Mouse (Mus musculus) kidney, embryonic 16.5 days (tissue): Measurements from ENCODE around the gene Vtcn1. TPM values are rescaled to one million over a fixed set of nuclear protein-coding genes. Genes with fewer than 3 reads are reported as not detected.

Experiments used
- ATAC-seq: fragments of 200-750 bp; cut with Nextera tagmentation; 2 replicates; pipeline ENCODE4 v1.8.0; 2017; ENCODE audit warnings: moderate TSS enrichment; ENCODE audit not compliant: low FRiP score, low TSS enrichment
- H3K27ac ChIP-seq: fragments of 300-500 bp; sonication (generic); 2 replicates; pipeline ENCODE4 v1.5.1; 2014; ENCODE audit warnings: low read length
- H3K27me3 ChIP-seq: fragments of 300-500 bp; sonication (generic); 2 replicates; pipeline ENCODE4 v1.6.1; 2014; ENCODE audit warnings: low read length, control low read depth, mixed read lengths; ENCODE audit not compliant: insufficient read depth
- H3K36me3 ChIP-seq: fragments of 300-500 bp; sonication (generic); 2 replicates; pipeline ENCODE4 v1.6.1; 2014; ENCODE audit warnings: low read length, control low read depth, mixed read lengths; ENCODE audit not compliant: insufficient read depth
- H3K4me1 ChIP-seq: fragments of 300-500 bp; sonication (generic); 2 replicates; pipeline ENCODE4 v1.6.1; 2014; ENCODE audit warnings: low read length, control low read depth, mixed read lengths; ENCODE audit not compliant: insufficient read depth
- H3K4me2 ChIP-seq: fragments of 300-500 bp; sonication (generic); replicated peaks from 2 replicates; pipeline ENCODE4 v1.6.1; 2014; ENCODE audit warnings: low read depth, low read length
- H3K4me3 ChIP-seq: fragments of 300-500 bp; sonication (generic); 2 replicates; pipeline ENCODE4 v1.5.1; 2014; ENCODE audit warnings: mild to moderate bottlenecking, low read length
- H3K9ac ChIP-seq: fragments of 300-500 bp; sonication (generic); replicated peaks from 2 replicates; pipeline ENCODE4 v1.6.1; 2014; ENCODE audit warnings: low read length
- H3K9me3 ChIP-seq: fragments of 300-500 bp; sonication (generic); 2 replicates; pipeline ENCODE4 v1.6.1; 2016; ENCODE audit warnings: low read length, control low read depth
- WGBS: fragments of 180-500 bp; shearing (Covaris S2); extraction: QIAGEN DNeasy Blood & Tissue Kit; methylation state at CpG from one replicate; pipeline ENCODE4 v1.1.7; 2014; 5-methylcytosine and 5-hydroxymethylcytosine counted together
- polyA plus RNA-seq: library from polyadenylated mRNA; unstranded; fragments of >200 nt; fragmentation: Nextera tagmentation; extraction: Ambion mirVana; gene quantifications from 2 replicates; pipeline ENCODE4 v1.2.1, GENCODE M21; 2015

The Vtcn1 gene
- polyA plus RNA-seq, 1 experiment from 2014 or later, result 0.47 TPM

DNA sequence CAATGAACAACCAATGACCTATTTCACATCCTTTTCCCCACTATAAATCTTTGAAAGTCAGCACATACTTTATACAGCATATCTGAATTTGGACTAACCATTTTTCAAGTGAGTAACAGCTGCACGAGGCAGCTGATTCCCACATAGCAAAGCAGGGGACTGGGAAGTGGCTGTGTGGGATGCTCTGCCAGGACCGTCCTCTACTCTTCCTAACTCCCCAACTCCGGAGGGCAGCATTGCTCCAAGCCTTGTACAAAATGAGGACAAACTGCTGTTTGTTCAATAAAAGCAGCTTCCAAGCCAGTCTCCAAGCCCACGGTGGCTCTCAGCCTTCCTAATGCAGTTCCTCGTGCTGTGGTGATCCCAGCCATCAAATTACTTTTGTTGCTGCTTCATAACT lies 85.4 kb downstream of the Vtcn1 start:
- no peak for ATAC-seq
- 49% methylated on average over 5 of the region's 5 CpGs for WGBS
- H3K4me3 ChIP-seq, result no peak overlapping the region
- peak overlapping the region; percentile 6; the same call in 1 of the 2 replicates for H3K4me2 ChIP-seq
- H3K9me3 ChIP-seq, result no peaks in the 10 kb centered on the region
- H3K27ac ChIP-seq, result no peak overlapping the region
- H3K4me1 ChIP-seq, result peaks cover 6% of the 10 kb centered on the region; the same call in 1 of the 2 replicates
- no peak overlapping the region for H3K9ac ChIP-seq
- H3K36me3 ChIP-seq, result no peaks in the 10 kb centered on the region
- H3K27me3 ChIP-seq, result no peaks in the 10 kb centered on the region

DNA sequence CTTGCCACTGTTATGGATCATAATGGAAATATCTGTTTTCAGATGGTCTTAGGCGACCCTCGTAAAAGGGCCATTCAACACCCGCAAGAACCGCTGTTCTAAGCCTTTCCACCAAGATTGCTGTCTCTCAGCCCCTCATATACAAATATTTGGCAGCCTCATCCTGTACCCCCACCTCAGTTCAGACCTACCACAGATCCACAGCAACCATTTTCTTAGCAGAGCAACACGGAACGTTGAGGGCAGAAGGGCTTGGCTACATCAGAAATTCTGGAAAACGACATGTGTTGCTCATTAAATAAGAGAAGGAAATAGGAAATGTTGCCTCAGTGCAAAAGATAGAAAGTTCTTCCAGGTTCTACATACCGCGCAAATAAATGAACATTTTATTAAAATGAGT lies 85.8 kb downstream of the Vtcn1 start:
- no peak overlapping the region for H3K9ac ChIP-seq
- H3K4me2 ChIP-seq, result peak overlapping the region; percentile 6; the same call in 1 of the 2 replicates
- WGBS, result 56% methylated on average over 9 of the region's 9 CpGs
- H3K27ac ChIP-seq, result no peak overlapping the region
- H3K4me1 ChIP-seq, result peaks cover 6% of the 10 kb centered on the region; the same call in 1 of the 2 replicates
- ATAC-seq, result no peak
- H3K9me3 ChIP-seq, result no peaks in the 10 kb centered on the region
- no peaks in the 10 kb centered on the region for H3K36me3 ChIP-seq
- H3K4me3 ChIP-seq, result no peak overlapping the region
- no peaks in the 10 kb centered on the region for H3K27me3 ChIP-seq

DNA sequence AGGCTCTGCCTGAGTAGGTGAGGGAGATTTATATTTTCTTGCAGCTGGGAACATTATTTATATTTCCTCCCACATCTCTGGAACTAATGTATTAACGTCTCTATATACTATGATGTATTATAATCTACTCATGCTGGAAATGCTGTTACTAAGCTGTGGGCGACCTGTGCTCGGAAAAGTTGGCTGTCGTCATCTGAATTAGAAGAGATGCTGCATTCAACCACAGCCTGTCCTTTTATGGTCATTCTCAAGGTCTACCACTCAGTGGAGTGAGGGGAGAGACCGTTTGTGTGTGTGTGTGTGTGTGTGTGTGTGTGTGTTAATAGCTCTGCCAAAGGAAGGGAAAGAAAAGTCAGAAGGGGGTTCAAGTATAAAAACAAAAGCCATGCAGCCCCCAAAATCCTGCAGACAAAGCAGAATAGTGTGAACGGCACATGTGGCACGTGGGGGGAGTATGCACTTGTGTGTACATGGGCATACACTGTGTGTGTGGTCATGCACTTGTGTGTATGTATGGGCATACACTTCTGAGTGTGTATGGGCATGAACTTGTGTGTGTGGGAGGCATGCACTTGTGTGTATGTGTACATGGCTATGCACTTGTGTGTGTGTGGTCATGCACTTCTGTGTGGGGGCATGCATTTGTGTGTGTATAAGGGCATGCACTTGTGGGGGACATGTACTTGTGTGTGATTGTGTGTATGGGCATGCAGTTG lies 86.4 kb downstream of the Vtcn1 start:
- ATAC-seq, result peak; percentile 15; the same call in 1 of the 2 replicates
- Histone ChIP-seq H3K4me2 (no peak overlapping the region), H3K9me3 (no peaks in the 10 kb centered on the region), H3K36me3 (no peaks in the 10 kb centered on the region), H3K9ac (no peak overlapping the region), H3K27ac (no peak overlapping the region), H3K4me3 (no peak overlapping the region), H3K27me3 (no peaks in the 10 kb centered on the region), H3K4me1 (peaks cover 6% of the 10 kb centered on the region; the same call in 1 of the 2 replicates)
- 49% methylated on average over 7 of the region's 7 CpGs for WGBS

DNA sequence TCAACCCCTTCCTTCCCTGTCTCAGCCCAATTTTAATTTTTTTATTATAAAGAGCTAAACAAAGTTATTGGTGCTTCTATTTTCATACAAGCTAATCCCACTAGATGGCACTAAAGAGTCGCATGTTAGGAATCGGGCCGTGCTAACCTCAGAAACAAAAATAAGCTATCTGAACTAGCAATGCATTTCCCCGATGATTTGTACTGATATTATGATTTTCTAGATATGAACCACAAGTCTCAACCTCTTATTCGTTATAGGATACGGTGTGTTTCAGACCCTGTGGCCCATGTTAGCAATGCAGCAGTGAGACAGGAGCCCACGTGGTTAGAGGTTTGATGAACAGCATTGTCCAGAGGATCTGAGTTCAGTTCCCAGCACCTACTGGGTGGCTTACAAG lies 91.6 kb downstream of the Vtcn1 start:
- Histone ChIP-seq H3K36me3 (no peaks in the 10 kb centered on the region), H3K9me3 (no peaks in the 10 kb centered on the region), H3K27ac (no peak overlapping the region), H3K4me1 (0 out of 2 replicates have a peak, but pooled peaks cover 5% of the 10 kb centered on the region), H3K27me3 (no peaks in the 10 kb centered on the region), H3K4me2 (no peak overlapping the region), H3K9ac (no peak overlapping the region), H3K4me3 (no peak overlapping the region)
- ATAC-seq, result no peak
- 17% methylated on average over 7 of the region's 7 CpGs for WGBS

DNA sequence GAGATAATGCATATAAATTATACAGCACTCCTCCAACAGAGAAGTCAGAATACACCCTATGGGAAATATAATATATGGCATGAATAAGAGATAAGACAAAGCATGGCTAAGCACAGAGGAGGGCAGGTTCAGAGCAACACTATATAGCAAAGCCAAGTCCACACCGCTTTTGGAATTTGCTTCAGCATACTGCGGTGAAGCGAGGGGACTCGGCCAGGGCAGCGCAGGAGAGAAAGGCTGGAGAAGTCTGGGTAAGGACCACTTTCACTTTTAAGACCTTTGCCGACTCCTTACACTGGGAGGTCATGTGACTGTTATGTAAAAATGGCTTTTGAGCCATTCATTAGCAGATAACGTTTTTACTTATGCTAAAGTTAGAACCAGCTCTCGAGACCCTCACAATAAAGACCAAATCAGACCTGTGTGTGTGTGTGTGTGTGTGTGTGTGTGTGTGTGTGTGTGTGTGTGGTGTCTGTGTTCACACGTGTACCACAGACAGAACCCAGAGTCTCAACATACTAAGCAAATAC lies 95.4 kb downstream of the Vtcn1 start:
- Histone ChIP-seq H3K4me1 (peaks cover 21% of the 10 kb centered on the region), H3K27me3 (no peaks in the 10 kb centered on the region), H3K4me2 (no peak overlapping the region), H3K36me3 (0 out of 2 replicates have a peak, but pooled peaks cover 3% of the 10 kb centered on the region), H3K4me3 (no peak overlapping the region), H3K9me3 (no peaks in the 10 kb centered on the region), H3K27ac (no peak overlapping the region), H3K9ac (no peak overlapping the region)
- no peak for ATAC-seq
- 82% methylated on average over 9 of the region's 9 CpGs for WGBS

DNA sequence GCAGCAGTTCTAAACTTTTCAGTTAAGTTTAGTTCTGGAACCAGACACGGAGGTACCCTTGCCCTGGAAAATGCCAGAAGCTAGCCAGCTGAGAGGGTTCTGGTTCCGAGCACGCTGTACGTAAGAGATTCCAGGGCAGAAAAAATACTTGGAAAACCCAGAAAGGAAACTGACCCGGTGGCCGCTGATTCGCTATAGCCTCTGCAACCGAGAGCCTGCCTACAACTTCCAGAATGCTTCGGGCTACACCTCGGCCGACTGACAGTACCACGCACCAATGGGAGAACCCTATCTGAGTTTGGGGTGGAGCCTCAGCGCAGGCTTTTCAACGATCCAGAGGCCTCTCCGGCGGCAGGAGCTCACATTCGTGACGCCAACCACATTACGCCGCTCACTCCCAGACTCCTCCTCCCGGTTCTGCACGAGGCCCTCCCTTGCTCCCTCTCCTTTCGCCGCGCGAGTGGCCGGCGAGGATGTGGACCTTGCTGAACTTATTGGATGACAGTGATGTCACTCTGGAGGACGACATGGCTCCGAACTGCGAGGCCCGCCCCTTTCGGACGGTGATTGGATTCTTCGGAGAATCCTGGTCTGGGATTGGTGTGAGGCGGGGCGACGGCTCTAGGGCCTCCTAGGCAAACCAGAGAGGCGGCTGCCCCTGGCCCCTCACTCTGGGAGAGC lies 96.7 kb downstream of the Vtcn1 start, which contains the start of gene Trim45:
TSS of gene Trim45 (plus strand) at position 378 of the 681 bp plus-strand sequence.
- Histone ChIP-seq H3K36me3 (0 out of 2 replicates have a peak, but pooled peaks cover 3% of the 10 kb centered on the region), H3K4me1 (peaks cover 23% of the 10 kb centered on the region), H3K27me3 (no peaks in the 10 kb centered on the region), H3K4me3 (peak within 1 kb of the TSS; percentile 68), H3K9ac (peak within 1 kb of the TSS; percentile 91), H3K4me2 (peak within 1 kb of the TSS; percentile 60), H3K27ac (peak within 1 kb of the TSS; percentile 76), H3K9me3 (no peaks in the 10 kb centered on the region)
- ATAC-seq, result peak; percentile 99
- 0% methylated on average over 39 of the region's 39 CpGs for WGBS

DNA sequence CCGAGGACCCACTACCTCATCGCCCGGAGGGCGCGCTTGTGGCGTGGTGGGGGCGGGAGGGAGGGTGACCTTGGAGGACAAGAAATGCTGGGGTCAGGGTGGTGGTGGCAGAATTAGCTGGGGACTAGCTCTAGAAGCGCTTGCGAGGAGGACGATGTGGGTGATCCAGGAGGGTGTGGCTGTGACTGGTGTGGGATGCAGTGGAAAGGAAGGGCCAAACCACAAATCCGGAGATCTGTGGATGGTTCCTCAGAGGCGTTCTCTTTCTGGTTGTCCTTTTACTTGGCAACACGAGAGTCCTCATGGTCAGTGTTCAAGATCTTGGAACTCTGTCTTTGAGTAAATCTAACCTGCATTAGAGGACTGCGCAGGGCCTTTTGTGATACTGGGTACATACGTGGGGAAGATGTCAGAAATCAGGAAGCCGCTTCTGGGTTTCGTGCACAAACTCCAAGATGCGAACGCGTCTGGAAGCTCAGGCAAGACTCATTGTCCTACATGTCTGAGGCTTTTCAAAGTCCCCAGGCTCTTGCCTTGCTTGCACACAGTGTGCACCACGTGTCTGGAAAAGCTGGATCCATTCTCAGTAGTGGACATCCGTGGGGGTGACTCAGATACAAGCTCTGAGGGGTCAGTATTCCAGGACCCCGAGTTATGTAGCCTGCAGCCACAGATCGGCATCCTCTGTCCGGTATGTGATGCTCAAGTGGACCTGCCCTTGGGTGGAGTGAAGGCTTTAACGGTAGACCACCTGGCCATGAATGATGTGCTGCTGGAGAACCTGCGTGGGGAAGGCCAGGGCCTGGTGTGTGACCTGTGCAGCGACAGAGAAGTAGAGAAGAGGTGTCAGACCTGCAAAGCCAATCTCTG lies 97.5 kb downstream of the Vtcn1 start:
- H3K4me1 ChIP-seq, result peaks cover 23% of the 10 kb centered on the region
- peaks cover 3% of the 10 kb centered on the region; the same call in 1 of the 2 replicates for H3K36me3 ChIP-seq
- 33% methylated on average over 28 of the region's 28 CpGs for WGBS
- peak overlapping the region; percentile 76 for H3K27ac ChIP-seq
- peak; percentile 69 for ATAC-seq
- no peaks in the 10 kb centered on the region for H3K9me3 ChIP-seq
- peak overlapping the region; percentile 57 for H3K4me2 ChIP-seq
- H3K27me3 ChIP-seq, result no peaks in the 10 kb centered on the region
- peak overlapping the region; percentile 68 for H3K4me3 ChIP-seq
- peak overlapping the region; percentile 91 for H3K9ac ChIP-seq

DNA sequence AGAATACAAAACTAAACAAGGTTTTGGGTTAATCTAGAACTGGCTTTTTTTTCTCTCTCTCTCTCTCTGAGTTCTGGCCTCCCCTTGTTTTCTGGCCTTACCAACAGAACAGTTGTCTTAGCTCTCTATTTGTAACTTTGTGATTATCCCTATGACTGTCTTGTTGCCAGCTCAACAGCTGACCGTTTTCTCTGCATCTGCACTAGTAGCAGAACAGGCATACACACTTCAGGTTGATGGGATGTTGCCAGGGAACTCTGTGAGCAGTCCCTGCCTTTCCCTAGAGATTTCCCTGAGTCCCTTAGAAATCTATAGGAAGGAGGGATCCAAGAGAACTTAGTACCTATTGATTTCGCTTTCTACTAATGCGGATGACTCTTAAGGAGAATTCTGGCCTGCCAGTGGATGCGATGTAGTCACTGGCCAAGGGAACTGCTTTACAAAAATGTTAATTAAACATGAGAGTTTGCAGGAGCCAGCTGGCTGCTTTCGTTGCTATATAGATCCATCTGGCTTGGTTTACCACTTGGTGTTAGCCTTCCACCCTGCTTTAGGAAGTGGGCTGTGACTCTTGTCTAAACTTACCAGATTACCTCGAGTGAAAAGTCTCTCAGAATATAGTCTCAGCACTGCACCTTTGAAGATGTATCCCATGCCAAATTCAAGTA lies 98.9 kb downstream of the Vtcn1 start:
- H3K4me2 ChIP-seq, result no peak overlapping the region
- H3K9ac ChIP-seq, result no peak overlapping the region
- no peaks in the 10 kb centered on the region for H3K9me3 ChIP-seq
- H3K4me1 ChIP-seq, result peaks cover 23% of the 10 kb centered on the region
- 78% methylated on average over 6 of the region's 6 CpGs for WGBS
- no peak overlapping the region for H3K27ac ChIP-seq
- ATAC-seq, result no peak
- H3K4me3 ChIP-seq, result no peak overlapping the region
- H3K27me3 ChIP-seq, result no peaks in the 10 kb centered on the region
- H3K36me3 ChIP-seq, result peaks cover 13% of the 10 kb centered on the region

DNA sequence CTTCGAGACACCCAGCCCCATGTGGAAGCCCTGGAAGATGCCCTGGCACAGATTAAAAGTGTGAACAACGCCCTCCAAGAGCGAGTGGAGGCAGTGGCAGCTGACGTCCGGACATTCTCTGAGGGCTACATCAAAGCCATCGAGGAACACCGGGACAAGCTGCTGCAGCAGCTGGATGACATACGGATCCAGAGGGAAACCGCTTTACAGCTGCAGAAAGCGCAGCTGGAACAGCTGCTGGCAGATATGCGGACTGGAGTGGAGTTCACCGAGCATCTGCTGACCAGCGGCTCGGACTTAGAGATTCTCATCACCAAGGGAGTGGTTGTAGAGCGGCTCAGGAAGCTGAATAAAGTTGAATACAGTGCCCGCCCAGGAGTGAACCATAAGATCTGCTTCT lies 99.9 kb downstream of the Vtcn1 start:
- no peak overlapping the region for H3K4me2 ChIP-seq
- 69% methylated on average over 16 of the region's 16 CpGs for WGBS
- peaks cover 18% of the 10 kb centered on the region for H3K36me3 ChIP-seq

More for the DNA sequence above, 99.9 kb downstream of the Vtcn1 start:
- Histone ChIP-seq H3K9me3 (no peaks in the 10 kb centered on the region), H3K4me3 (no peak overlapping the region), H3K4me1 (peaks cover 23% of the 10 kb centered on the region), H3K27me3 (no peaks in the 10 kb centered on the region), H3K27ac (no peak overlapping the region), H3K9ac (no peak overlapping the region)
- no peak for ATAC-seq
